Mouse (Mus musculus) left cerebral cortex, adult 8-10 months (tissue): ENCODE data around the gene Mecr. TPM values are rescaled to one million over a fixed set of nuclear protein-coding genes. Genes with fewer than 3 reads are reported as not detected.
A peak's percentile ranks its signal among the peaks of the same experiment; 100 is the strongest.
"Not testable (repeated sequence)": the region's sequence is repeated elsewhere in the genome, so short reads cannot be mapped to it uniquely, and the experiment has no call there.

Experiments used
- DNase-seq, 2 experiments: peaks; one replicate each; pipeline ENCODE4 v3.0.0; 2022; ENCODE audit warnings: low spot score in 2 of 2
- total RNA-seq, 4 experiments: library from RNA; stranded (reverse); gene quantifications; 2 replicates each; pipeline ENCODE4 v1.2.4; 2022

Gene Mecr
- total RNA-seq, result 10 to 100 TPM; 26.4 to 33.9 (median 31.3) TPM

DNA sequence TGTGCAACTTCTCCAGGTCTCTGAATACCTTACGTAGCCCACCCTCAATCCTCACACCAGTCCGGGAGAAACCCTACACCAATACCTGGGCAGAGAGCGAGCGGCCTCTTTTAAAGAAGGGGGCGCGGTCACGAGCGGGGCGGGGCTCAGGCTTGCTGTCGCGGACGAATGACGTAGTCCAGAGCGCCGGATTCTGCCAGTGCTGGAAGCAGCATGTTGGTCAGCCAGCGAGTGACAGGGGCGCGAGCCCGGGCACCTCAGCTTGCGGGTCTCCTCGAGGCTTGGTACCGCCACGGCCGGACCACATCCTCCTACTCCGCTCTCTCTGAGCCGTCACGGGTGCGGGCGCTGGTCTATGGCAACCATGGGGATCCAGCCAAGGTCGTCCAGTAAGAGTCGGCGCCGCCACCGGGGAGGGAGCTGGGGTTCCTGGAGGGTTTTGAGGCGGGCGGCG, at the start of gene Mecr:
Gene Mecr, plus strand, starts transcription at position 181 of the 454 bp plus-strand sequence.
- peak; percentile 86 to 90 for DNase-seq

DNA sequence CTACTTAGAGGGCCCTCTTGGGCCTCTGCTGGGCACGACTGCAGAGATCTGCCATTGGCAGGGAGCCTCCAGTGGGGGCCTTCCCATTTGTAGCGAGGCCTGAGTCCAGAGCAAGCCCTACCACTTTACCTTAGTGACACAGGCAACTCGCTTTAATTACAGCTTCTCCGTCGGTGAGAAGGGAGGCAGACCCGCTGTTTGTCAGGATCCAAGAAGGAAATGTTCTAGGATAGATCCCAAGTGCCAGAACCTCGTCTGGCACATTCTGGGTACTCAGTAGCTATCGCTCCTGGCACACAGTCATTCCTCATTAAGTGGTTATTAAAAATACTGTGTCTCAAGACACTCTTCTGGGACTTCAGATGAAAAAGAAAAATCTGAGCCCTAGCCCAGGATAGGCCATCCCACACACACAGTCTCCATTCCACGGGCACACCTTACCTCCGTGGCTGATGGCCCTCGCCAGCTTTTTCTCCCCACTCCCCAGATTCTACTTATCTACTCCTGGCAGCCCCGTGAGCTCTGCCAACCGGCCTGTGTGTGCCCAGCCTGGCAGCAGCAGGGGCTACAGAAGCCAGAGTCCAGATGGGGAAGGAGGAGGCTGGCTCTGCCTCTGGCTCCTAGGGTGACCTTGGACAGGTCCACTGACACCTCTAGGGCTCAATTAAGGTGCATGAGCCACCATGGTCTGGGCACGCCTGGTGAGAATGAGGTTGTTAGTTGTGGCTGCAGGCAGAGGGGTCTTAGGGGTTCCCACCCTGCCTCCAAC, 46.8 kb upstream of the Mecr start:
- no peak for DNase-seq

DNA sequence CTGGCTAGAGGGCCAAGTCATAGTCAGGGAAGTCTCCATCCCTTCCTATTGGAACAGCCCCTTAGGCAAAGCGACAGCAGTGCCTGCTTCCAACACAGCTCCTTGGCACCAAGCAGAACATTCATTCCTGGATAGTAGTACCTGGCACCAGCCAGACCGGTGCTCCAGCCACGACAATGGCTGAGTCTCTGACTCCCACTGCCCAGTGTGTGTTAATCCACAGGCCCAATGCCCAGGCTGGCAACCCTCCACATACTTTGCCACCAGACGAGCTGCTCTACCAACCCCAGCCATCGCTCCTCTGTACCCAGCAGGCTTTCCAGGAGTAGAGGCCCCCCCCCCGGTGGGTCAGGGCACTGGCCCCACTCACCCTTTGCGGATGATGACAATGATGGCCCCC, 45.8 kb upstream of the Mecr start:
- DNase-seq, result no peak

- no peak for DNase-seq
These were observed 45.4 kb upstream of the Mecr start for GRCm38 (mm10) chr4:131797920-131798319.

GRCm38 (mm10) chr4:131798968-131799367, 44.3 kb upstream of the Mecr start:
- DNase-seq, result no peak

GRCm38 (mm10) chr4:131803846-131804245, 39.4 kb upstream of the Mecr start:
- no peak for DNase-seq

DNA sequence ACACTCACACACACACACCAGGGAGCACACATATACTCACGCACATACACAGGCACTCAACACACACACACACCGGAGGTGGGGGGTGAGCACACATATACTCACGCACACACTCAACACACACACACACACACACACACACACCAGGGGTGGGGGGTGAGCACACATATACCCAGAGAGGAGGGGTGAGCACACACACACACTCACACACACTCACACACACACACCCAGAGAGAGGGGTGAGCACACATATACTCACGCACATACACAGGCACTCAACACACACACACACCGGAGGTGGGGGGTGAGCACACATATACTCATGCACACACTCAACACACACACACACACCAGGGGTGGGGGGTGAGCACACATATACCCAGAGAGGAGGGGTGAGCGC, 38.5 kb upstream of the Mecr start:
- DNase-seq, result not testable (repeated sequence)

DNA sequence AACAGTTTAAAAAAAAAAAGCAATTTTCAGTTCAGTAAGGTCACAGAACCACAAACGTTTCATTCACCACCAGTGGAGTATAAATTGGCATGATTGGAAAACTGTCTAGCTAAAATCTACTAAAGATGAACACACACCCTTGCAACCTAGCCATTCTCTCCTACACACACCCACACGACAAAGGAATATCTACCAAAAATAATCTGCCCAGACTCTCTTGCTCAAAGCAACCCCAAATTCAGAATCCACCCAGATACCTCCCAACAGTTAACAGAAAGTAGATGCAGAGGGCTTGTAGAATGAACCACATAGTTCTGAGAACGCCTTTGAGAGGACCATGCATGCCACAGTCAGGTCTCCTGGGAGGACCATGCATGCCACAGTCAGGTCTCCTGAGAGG, 38.0 kb upstream of the Mecr start:
- DNase-seq, result no peak

DNA sequence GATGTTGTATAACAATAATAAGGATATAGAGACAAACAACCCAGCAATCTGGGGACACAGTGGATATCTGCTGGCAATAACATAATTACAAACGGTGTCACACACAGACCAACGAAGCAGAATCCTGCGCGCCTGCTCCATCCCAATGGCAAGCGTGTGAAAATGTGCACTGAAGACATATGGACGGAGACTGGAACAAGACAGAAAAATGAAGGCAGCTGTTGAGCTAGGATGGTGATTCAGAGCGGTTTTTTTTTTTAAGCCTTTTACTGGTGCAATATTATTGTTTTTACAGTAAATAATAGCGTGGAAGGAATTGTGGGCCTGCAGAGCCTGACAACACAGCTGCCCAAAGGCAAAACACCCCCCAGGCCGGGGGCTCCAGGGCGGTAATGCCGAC, 30.8 kb upstream of the Mecr start:
- no peak for DNase-seq

DNA sequence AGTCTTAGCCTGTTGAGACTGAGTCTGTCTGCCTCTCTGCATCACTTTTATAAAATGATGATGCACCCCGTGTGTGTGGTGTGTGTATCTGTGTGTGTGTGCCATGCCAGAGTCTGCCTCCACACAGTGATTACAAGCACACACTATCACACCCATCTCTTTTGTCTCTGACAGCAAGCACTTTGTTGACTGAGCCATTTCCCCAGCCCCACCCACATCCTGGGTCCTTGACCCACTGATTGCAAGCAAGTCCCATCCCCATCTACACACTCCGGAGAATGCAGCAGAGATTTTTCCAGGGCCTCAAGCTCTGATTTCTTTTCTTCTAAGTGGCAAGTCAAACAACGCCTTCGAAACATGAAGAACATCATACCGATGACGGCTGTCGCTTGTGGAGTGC, 29.5 kb upstream of the Mecr start:
- DNase-seq, result no peak

- DNase-seq, result no peak
These were observed 28.4 kb upstream of the Mecr start for GRCm38 (mm10) chr4:131814869-131815268.

DNA sequence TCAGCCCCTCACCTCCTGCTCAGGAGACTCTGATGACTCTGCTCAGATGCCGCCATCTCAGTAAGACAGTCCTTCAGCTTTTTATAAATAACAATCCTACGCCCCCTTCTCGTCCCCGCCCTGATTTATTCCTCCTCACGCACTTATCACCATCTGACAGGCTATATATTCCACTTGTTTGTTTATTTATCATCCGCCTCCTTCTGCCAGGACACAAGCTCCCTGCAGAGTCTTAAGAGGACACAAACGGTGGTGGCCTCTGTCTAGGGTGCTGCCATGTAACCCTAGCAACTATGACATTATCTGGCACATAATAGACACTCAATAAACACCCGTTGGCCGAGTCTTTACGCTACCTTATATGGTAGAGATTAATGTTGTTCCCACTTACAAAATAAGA, 27.5 kb upstream of the Mecr start:
- DNase-seq, result no peak

GRCm38 (mm10) chr4:131818926-131819325, 24.3 kb upstream of the Mecr start:
- DNase-seq, result no peak

- peak in 1 of 2 experiments; percentile 61 for DNase-seq
These were observed 22.0 kb upstream of the Mecr start for GRCm38 (mm10) chr4:131821161-131821731.

- DNase-seq, result no peak
These were observed 20.7 kb upstream of the Mecr start for GRCm38 (mm10) chr4:131822583-131822982.

DNA sequence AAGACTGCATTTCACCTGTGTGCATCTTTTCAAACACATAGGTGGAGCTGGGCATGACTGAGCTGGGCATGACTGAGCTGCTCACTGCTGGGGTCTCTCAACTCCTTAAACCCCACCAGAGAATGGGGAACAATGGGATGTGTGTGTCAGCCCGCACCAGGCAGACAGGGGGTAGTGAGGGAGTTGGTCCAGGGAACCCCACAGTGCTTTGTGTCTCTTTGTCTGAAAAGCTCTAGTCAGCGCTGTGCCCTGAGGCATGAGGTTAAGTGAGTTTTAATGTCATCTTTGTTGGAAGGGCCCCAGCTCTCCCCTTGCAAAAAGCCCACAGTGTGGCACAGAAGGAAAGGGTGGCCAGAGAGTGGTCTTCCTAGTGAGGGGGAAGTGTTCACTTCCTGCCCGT, 18.3 kb upstream of the Mecr start:
- no peak for DNase-seq

- DNase-seq, result no peak
These were observed 17.4 kb upstream of the Mecr start for GRCm38 (mm10) chr4:131825830-131826229.

DNA sequence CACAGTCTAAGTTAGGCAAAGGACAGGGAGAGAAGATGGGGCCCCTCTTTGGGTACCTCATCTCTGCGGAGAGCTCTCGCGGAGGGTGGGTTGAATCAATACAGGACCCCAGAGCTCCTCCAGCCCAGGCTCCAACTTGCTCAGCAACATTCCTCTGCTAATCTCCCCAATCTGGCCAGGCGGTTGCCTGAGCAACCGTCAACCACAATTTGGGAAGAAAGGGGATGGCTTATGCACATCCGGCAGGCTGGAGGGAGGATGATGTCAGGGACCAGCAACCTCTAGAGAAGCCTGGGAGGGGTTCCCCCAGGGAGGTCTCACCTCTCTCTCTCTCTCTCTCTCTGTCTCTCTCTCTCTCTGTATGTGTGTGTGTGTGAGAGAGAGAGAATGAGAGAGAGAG, 16.4 kb upstream of the Mecr start:
- no peak for DNase-seq

DNA sequence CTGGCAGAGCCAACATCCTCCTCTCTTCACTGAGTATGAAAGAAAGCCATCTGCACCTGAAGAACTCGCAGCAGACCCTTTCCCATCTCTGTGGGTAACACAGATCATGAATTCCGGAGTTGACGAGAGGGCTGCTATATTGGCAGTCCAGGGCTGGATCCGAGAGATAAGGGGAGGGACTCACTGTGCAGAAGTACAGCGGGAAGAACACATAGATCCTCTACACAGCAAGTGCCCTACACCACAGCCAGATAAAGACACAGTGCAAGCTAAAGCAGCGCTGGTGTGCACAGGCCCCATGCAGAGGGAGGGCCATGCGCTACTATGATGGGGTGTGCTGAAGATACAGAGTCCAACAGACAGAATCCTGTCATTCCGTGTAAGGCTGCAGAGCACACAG, 14.1 kb upstream of the Mecr start:
- no peak for DNase-seq

DNA sequence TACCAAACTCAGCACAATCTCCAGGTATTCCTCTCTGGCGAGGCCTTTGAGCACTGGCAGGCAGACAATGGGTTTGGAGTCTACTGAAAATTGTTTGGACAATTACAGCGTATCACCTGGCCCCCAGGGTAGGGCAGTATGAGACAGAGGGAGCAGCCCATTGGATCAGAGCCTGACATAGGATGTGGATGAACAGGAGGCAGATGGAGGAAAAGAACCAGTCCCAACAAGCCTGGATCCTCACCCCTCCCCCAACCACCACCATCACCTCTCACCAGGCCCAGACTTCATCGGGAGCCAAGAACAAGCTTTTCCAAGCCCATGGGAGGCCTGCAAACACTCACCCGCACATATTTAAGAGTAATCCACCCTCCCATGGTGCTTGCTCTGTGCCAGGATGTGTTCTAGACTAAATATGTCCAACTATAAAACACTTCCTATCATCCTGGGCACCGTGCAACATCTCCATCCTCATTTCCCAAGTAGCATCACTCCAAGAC, 11.7 kb upstream of the Mecr start:
- no peak for DNase-seq

DNA sequence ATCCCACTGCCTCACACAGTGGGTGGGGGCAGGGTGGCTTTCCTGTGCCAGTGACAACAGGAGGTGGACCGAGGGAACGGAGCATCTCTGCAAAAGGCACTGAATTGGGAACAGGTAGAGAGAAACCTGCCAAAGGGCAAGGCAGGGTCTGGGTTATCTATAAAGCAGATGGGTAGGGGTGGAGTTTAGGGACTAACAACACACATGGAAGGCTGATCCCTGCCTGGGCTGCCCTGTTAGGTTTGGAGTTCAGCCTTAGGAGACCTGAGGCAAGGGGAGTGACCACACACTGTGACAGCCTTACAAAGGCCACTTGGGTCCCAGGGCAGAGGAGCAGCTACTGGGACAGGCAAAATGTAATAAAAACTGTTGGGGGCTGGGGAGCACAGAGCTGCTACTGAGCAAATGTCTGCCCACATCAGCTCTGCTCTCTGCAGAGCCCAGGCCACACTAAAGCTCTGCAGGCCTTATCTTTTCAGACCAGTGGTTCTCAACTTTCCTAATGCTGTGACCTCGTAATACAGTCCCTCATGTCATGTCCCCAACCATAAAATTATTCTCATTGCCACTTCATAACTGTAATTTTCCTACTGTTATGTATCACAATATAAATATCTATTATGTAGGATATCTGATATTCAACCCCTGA, 10.4 kb upstream of the Mecr start:
- no peak for DNase-seq

DNA sequence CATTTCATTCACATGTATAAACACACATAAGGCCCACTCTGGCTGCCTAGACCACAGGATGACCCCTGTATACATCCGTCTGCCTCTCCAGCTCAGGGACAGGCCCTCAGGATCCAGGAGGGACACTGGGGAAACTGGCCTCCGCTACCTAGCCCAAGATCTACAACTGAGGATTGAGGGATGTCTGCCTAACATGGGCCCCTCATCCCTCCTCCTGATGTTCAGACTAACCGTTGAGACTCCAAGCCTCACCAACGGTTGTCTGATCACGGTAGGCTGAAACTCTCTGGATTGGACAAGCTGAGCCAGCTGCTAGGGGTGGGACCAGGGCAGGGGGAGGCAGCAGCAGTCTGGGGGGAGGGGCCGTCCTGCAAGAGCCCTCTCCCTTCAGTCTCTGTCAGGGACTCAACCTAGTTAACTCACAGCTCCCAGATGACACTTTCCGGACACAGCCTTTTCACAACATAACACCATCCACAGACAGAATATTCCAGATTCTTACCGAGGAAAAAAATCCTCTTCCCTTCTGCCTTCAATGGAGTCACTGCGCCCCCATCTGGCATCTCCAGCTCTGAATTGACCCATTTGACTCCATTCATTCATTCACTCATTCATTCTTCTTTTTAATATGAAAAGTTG, 9.2 kb upstream of the Mecr start:
- no peak for DNase-seq
